Mouse (Mus musculus) neutrophil, adult 65 days (primary cell): ENCODE results near the gene Wdr75. TPM values are rescaled to one million over a fixed set of nuclear protein-coding genes. Genes with fewer than 3 reads are reported as not detected.

ENCODE experiments used
- total RNA-seq: library from RNA; stranded (reverse); gene quantifications from 2 replicates; pipeline ENCODE4 v1.2.4, GENCODE M21; 2023

Wdr75 gene
- 9.5 and 17.3 TPM in 2 replicates for total RNA-seq

GRCm38 (mm10) chr1:45794969-45795908 is at the start of gene Wdr75:
Gene Wdr75, plus strand, starts transcription at chr1:45795166.

Other genes with a start within 250 kb of the Wdr75 start
- gene Gm5269, start 95.1 kb downstream of the Wdr75 start, total RNA-seq, result not detected in 2 replicates
- gene Slc40a1, start 131.4 kb downstream of the Wdr75 start, total RNA-seq, result 123 and 140 TPM in 2 replicates